In the genomic region with DNA sequence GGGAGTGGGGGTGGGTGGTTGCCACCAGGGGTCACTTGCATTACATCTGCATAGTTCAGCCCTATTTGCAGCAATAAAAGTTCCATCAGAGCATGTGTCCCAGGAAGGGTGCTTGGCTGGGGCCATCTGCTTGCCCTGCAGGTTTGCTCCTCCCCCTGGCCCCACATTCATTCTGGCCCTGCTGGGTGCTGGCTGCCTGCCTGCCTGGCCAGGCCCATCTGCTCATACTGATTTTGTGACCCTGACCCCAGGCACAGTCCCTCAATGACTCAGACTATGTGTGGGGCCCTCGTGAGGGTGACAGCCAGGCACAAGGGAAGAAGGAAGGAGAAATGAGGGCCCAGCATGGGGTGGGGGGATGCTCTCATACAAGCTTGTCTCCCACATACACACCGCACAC, we compare ENCODE assay signal across 9 mouse cellular contexts. TPM values are rescaled to one million over a fixed set of nuclear protein-coding genes. Genes with fewer than 3 reads are reported as not detected.
DNase-seq lines count a peak whose midpoint lies in the region; ATAC-seq lines count a peak whose summit lies in the region.
"Had no signal": no experiment of that assay in that cellular context is flagged by ENCODE, and none has a peak within 500 bp of the region (broad histone marks: within the 10 kb centered on the region; RNA-seq: fewer than 3 reads in every experiment).

No protein-coding gene starts in this region.

- no peak overlapping the region for H3K4me3 ChIP-seq in liver, embryonic 11.5 days (ENCODE audit: low read depth, low read length)
- no peak overlapping the region for H3K4me3 ChIP-seq in hindbrain, embryonic 15.5 days
- H3K4me3 ChIP-seq in neural tube, embryonic 13.5 days: no peak overlapping the region

- no peak overlapping the region for H3K4me2 ChIP-seq in liver, embryonic 11.5 days
- no peak overlapping the region for H3K4me2 ChIP-seq in hindbrain, embryonic 15.5 days
- no peak overlapping the region for H3K4me2 ChIP-seq in neural tube, embryonic 13.5 days

- H3K36me3 ChIP-seq in liver, embryonic 11.5 days (ENCODE audit: control insufficient read depth, insufficient read depth, low read length): no peaks in the 10 kb centered on the region
- H3K36me3 ChIP-seq in hindbrain, embryonic 15.5 days: no peaks in the 10 kb centered on the region
- H3K36me3 ChIP-seq in neural tube, embryonic 13.5 days: no peaks in the 10 kb centered on the region

- H3K4me1 ChIP-seq in liver, embryonic 11.5 days (replicated peaks; ENCODE audit: control insufficient read depth, insufficient read depth, low read length): peaks cover 12% of the 10 kb centered on the region
- peaks cover 5% of the 10 kb centered on the region; the same call in 1 of the 2 replicates for H3K4me1 ChIP-seq in hindbrain, embryonic 15.5 days (replicated peaks)
- peaks cover 6% of the 10 kb centered on the region; the same call in 1 of the 2 replicates for H3K4me1 ChIP-seq in neural tube, embryonic 13.5 days (replicated peaks)

- ATAC-seq in liver, embryonic 11.5 days (replicated peaks; ENCODE audit: low FRiP score): peak; percentile 38
- ATAC-seq in hindbrain, embryonic 15.5 days (ENCODE audit: low FRiP score, low read depth): peak; percentile 74
- ATAC-seq in neural tube, embryonic 13.5 days (ENCODE audit: low read depth): peak; percentile 44; the same call in 1 of the 2 replicates
- ATAC-seq: forebrain, embryonic 14.5 days had no signal

- no peak overlapping the region for H3K9ac ChIP-seq in liver, embryonic 11.5 days (ENCODE audit: low read depth, low read length)
- H3K9ac ChIP-seq in hindbrain, embryonic 15.5 days: no peak overlapping the region
- no peak overlapping the region for H3K9ac ChIP-seq in neural tube, embryonic 13.5 days

- DNase-seq in liver, embryonic 11.5 days (ENCODE audit: low spot score): no peak
- DNase-seq in liver: no peak
- DNase-seq in brain, adult 2 months (ENCODE audit: low read depth, low spot score): peak; percentile 89
- no peak for DNase-seq in gastrocnemius, postnatal 4 days (ENCODE audit: low spot score in 2 of 2)
- no peak for DNase-seq in gastrocnemius, postnatal 10 days
- no peak for DNase-seq in right cerebral cortex, adult 18-20 months

- no peaks in the 10 kb centered on the region for H3K27me3 ChIP-seq in liver, embryonic 11.5 days (replicated peaks; ENCODE audit: control insufficient read depth, insufficient read depth, low read length)
- peaks cover 15% of the 10 kb centered on the region for H3K27me3 ChIP-seq in hindbrain, embryonic 15.5 days
- H3K27me3 ChIP-seq in neural tube, embryonic 13.5 days: peaks cover 21% of the 10 kb centered on the region

- WGBS in liver, embryonic 11.5 days: 57% methylated on average over 2 of the region's 2 CpGs
- 11% methylated on average over 2 of the region's 2 CpGs for WGBS in hindbrain, embryonic 15.5 days
- 32% methylated on average over 2 of the region's 2 CpGs for WGBS in neural tube, embryonic 13.5 days

- no peak overlapping the region for H3K27ac ChIP-seq in liver, embryonic 11.5 days (ENCODE audit: low read depth, low read length)
- H3K27ac ChIP-seq in hindbrain, embryonic 15.5 days (replicated peaks): no peak overlapping the region
- H3K27ac ChIP-seq in neural tube, embryonic 13.5 days (replicated peaks): no peak overlapping the region

- H3K9me3 ChIP-seq in liver, embryonic 11.5 days (ENCODE audit: control insufficient read depth, low read length): no peaks in the 10 kb centered on the region
- no peaks in the 10 kb centered on the region for H3K9me3 ChIP-seq in hindbrain, embryonic 15.5 days
- no peaks in the 10 kb centered on the region for H3K9me3 ChIP-seq in neural tube, embryonic 13.5 days

RNA-seq across cellular contexts. Expression of gene Gadd45g, which starts 12.9 kb away (rescaled TPM):
- polyA plus RNA-seq in liver, embryonic 11.5 days (2014; fragmentation: Nextera tagmentation; extraction: Ambion mirVana): 29.4 and 30.4 TPM in 2 replicates
- 57.9 and 89.0 TPM in 2 replicates for polyA plus RNA-seq in hindbrain, embryonic 15.5 days (2015; fragmentation: Nextera tagmentation; extraction: Ambion mirVana)
- 96.7 and 118 TPM in 2 replicates for polyA plus RNA-seq in neural tube, embryonic 13.5 days (2015; fragmentation: Nextera tagmentation; extraction: Ambion mirVana)
- 10 to 100 TPM; 11.6 to 13.3 TPM for total RNA-seq in gastrocnemius, postnatal 4 days (2021)
- 10 to 100 TPM in 1 of 2 experiments, 1 to 10 TPM in 1; 8.5 to 33.5 TPM for total RNA-seq in gastrocnemius, postnatal 10 days (2021)

RNA-seq across cellular contexts. Expression of gene Sema4d, which starts 40.1 kb away (rescaled TPM):
- polyA plus RNA-seq in liver, embryonic 11.5 days (2014; fragmentation: Nextera tagmentation; extraction: Ambion mirVana): 18.6 and 21.7 TPM in 2 replicates
- 14.3 and 14.8 TPM in 2 replicates for polyA plus RNA-seq in hindbrain, embryonic 15.5 days (2015; fragmentation: Nextera tagmentation; extraction: Ambion mirVana)
- 14.3 TPM in 2 replicates for polyA plus RNA-seq in neural tube, embryonic 13.5 days (2015; fragmentation: Nextera tagmentation; extraction: Ambion mirVana)
- 10 to 100 TPM; 75.1 to 92.5 TPM for total RNA-seq in gastrocnemius, postnatal 4 days (2021)
- 100 to 1,000 TPM; 125 to 130 TPM for total RNA-seq in gastrocnemius, postnatal 10 days (2021)
